Mouse (Mus musculus) midbrain, embryonic 14.5 days (tissue): ENCODE data around the gene Usp5. TPM values are rescaled to one million over a fixed set of nuclear protein-coding genes. Genes with fewer than 3 reads are reported as not detected.
A peak's percentile ranks its signal among the peaks of the same experiment; 100 is the strongest.
"Not testable (repeated sequence)": the region's sequence is repeated elsewhere in the genome, so short reads cannot be mapped to it uniquely, and the experiment has no call there.

Experiments
- ATAC-seq: fragments of 200-750 bp; cut with Nextera tagmentation; 2 replicates; pipeline ENCODE4 v1.8.0; 2017; ENCODE audit warnings: moderate number of reproducible peaks, moderate library complexity; ENCODE audit not compliant: low FRiP score, low TSS enrichment
- DNase-seq: peaks from one replicate; pipeline ENCODE4 v3.0.0-alpha.2; 2015
- H3K27ac ChIP-seq: fragments of 300-500 bp; sonication (generic); replicated peaks from 2 replicates; pipeline ENCODE4 v1.5.1; 2014; ENCODE audit warnings: mild to moderate bottlenecking, low read depth, low read length, moderate library complexity
- H3K27me3 ChIP-seq: fragments of 300-500 bp; sonication (generic); 2 replicates; pipeline ENCODE4 v1.6.1; 2014; ENCODE audit warnings: low read length, control low read depth, mixed read lengths; ENCODE audit not compliant: control insufficient read depth, insufficient read depth
- H3K36me3 ChIP-seq: fragments of 300-500 bp; sonication (generic); 2 replicates; pipeline ENCODE4 v1.6.1; 2014; ENCODE audit warnings: low read length, control low read depth; ENCODE audit not compliant: control insufficient read depth, insufficient read depth
- H3K4me1 ChIP-seq: fragments of 300-500 bp; sonication (generic); 2 replicates; pipeline ENCODE4 v1.6.1; 2014; ENCODE audit warnings: mild to moderate bottlenecking, antibody characterized with exemption, low read length, control low read depth; ENCODE audit not compliant: control insufficient read depth, insufficient read depth
- H3K4me2 ChIP-seq: fragments of 300-500 bp; sonication (generic); 2 replicates; pipeline ENCODE4 v1.6.1; 2014; ENCODE audit warnings: mild to moderate bottlenecking, low read length, moderate library complexity
- H3K4me3 ChIP-seq: fragments of 300-500 bp; sonication (generic); replicated peaks from 2 replicates; pipeline ENCODE4 v1.5.1; 2014; ENCODE audit warnings: low read depth, low read length
- H3K9ac ChIP-seq: fragments of 300-500 bp; sonication (generic); replicated peaks from 2 replicates; pipeline ENCODE4 v1.6.1; 2014; ENCODE audit warnings: mild to moderate bottlenecking, low read length, moderate library complexity
- H3K9me3 ChIP-seq: fragments of 300-500 bp; sonication (generic); 2 replicates; pipeline ENCODE4 v1.6.1; 2016; ENCODE audit warnings: low read length, control low read depth, mixed read lengths; ENCODE audit not compliant: control insufficient read depth
- WGBS: fragments of 180-500 bp; shearing (Covaris S2); extraction: QIAGEN DNeasy Blood & Tissue Kit; methylation state at CpG from one replicate; pipeline ENCODE4 v1.1.7; 2014; 5-methylcytosine and 5-hydroxymethylcytosine counted together
- polyA plus RNA-seq: library from polyadenylated mRNA; unstranded; fragments of >200 nt; fragmentation: Nextera tagmentation; extraction: Ambion mirVana; gene quantifications from 2 replicates; pipeline ENCODE4 v1.2.1, GENCODE M21; 2014

The Usp5 gene
- polyA plus RNA-seq, 1 experiment from 2014 or later = 184 TPM

DNA sequence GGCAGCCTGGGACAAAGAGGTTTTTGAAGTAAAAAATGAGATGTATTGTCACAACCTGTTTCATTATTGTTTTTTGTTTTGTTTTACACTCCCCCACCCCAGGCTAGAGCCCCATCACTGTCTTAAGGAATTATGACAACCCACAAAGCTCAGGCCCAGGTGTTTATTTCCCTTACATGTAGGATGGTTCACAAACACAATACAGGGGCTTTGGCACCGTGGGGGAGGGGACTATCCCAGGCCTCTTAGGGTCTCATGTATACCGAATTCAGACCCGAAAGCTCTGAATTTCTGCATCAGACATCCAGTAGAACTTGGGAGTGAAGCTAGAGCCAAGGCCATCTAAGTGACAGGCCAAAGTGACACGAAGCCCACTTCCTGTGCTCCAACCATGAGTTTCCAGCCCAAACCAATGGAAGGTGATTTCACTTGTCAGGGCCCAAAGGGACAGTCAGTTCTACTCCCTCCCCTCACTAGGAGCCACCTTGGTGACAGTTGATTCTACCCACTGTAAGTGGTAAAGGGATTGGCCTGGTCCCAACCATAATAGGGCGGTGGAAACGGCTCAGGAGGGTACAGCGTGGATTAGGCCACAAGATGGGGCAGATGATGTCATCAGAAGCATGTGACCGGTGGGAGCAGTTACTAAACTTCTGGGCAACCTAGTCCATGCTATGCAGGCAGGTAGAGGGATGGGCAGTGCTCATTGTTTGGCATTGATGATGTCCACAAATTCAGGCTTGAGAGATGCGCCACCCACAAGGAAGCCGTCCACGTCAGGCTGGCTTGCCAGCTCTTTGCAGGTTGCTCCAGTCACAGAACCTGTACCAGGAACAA, 18.5 kb downstream of the Usp5 start:
- H3K27me3 ChIP-seq, H3K9ac ChIP-seq, H3K9me3 ChIP-seq, H3K4me2 ChIP-seq, H3K27ac ChIP-seq, H3K4me3 ChIP-seq, DNase-seq, ATAC-seq: not testable (repeated sequence)
- Histone ChIP-seq H3K4me1 (peaks cover 48% of the 10 kb centered on the region), H3K36me3 (peaks cover 23% of the 10 kb centered on the region)
- 88% methylated on average over 11 of the region's 11 CpGs for WGBS

GRCm38 (mm10) chr6:124809775-124810538, 19.3 kb downstream of the Usp5 start:
- Histone ChIP-seq H3K4me1 (peaks cover 53% of the 10 kb centered on the region), H3K27me3 (no peaks in the 10 kb centered on the region), H3K27ac (peak overlapping the region; percentile 77; the same call in 1 of the 2 replicates), H3K4me2 (peak overlapping the region; percentile 92), H3K9ac (peak overlapping the region; percentile 55), H3K36me3 (peaks cover 15% of the 10 kb centered on the region), H3K4me3 (peak overlapping the region; percentile 44), H3K9me3 (no peaks in the 10 kb centered on the region)
- DNase-seq = no peak
- WGBS = 46% methylated on average over 14 of the region's 14 CpGs
- ATAC-seq = no peak

DNA sequence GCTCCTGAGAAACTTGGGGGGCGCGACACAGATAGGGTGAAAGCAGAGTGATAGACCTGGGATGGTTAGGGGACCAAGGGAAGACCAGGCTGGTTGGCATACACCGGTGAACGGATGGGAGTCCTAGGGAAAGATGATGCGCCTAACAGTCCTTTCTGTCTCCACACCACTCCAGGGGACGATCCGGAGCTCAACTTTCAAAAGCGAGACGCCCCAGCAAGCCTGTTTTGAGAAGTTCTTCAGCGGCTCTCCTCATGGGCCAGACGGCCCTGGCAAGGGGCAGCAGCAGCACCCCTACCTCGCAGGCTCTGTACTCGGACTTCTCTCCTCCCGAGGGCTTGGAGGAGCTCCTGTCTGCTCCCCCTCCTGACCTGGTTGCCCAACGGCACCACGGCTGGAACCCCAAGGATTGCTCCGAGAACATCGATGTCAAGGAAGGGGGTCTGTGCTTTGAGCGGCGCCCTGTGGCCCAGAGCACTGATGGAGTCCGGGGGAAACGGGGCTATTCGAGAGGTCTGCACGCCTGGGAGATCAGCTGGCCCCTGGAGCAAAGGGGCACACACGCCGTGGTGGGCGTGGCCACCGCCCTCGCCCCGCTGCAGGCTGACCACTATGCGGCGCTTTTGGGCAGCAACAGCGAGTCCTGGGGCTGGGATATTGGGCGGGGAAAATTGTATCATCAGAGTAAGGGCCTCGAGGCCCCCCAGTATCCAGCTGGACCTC, 20.1 kb downstream of the Usp5 start:
- H3K9me3 ChIP-seq = no peaks in the 10 kb centered on the region
- WGBS = under 1% methylated on average over 35 of the region's 35 CpGs
- peak overlapping the region; percentile 77 for H3K27ac ChIP-seq
- peak overlapping the region; percentile 55 for H3K9ac ChIP-seq
- DNase-seq = peak; percentile 84
- peak overlapping the region; percentile 92 for H3K4me2 ChIP-seq
- peaks cover 47% of the 10 kb centered on the region for H3K4me1 ChIP-seq
- H3K4me3 ChIP-seq = peak overlapping the region; percentile 44
- H3K36me3 ChIP-seq = peaks cover 13% of the 10 kb centered on the region
- no peaks in the 10 kb centered on the region for H3K27me3 ChIP-seq
- peak; percentile 14; the same call in 1 of the 2 replicates for ATAC-seq

DNA sequence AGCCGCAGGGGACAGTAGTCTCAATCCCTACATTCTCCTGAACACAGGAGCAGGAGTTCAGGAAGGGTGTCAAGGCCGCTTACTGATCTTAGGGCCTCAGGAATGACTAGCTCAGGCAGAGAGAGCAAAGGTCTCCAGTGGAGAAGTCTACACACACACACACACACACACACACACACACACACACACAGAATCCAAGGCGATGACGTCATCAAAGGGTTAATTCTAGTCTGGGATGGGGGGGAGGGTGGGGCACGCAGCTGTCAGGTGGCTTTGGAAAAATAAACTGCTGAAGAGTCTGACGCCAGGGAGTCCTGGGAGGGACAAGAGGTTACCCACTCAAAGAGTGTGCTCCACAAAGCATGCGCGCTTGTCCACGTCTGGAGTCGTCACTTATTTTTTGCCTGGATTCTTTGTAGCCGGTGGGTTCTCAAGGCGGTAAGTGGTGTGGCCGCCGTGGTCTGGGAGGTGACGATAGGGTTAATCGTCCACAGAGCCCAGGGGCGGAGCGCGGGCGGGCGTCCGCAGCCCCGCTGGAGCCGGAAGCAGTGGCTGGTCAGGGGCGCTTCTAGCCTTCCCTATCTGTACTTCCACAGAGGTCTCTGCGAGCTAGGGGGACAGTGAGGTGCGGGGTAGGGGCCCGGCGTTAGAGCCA, 20.8 kb downstream of the Usp5 start, which contains the start of gene Spsb2:
Spsb2 (plus strand) TSS at position 304 of the 655 bp plus-strand sequence.
- H3K9me3 ChIP-seq = no peaks in the 10 kb centered on the region
- H3K4me3 ChIP-seq = peak within 1 kb of the TSS; percentile 44
- peaks cover 45% of the 10 kb centered on the region for H3K4me1 ChIP-seq
- H3K4me2 ChIP-seq = peak within 1 kb of the TSS; percentile 92
- H3K27ac ChIP-seq = peak within 1 kb of the TSS; percentile 77
- 4% methylated on average over 29 of the region's 29 CpGs for WGBS
- H3K27me3 ChIP-seq = no peaks in the 10 kb centered on the region
- peak within 1 kb of the TSS; percentile 55 for H3K9ac ChIP-seq
- DNase-seq (peak; percentile 79), ATAC-seq (peak; percentile 31; the same call in 1 of the 2 replicates)
- peaks cover 13% of the 10 kb centered on the region for H3K36me3 ChIP-seq

DNA sequence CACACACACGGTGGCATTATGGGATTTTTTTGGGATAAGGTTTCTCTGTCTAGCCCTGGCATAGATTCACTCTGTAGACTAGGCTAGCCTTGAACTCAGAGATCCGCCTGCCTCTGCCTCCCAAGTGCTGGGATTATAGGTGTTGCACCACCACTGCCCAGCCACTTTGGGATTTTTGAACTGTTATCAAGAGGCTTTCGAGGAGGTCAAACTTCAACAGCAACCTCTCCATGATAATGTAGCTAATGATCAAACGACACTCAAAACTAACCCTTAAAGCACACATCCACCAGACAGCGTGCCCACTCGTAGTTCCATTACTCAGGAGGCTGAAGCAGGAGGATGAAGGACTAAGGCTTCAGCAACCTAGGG, 21.3 kb downstream of the Usp5 start:
- Histone ChIP-seq H3K27me3 (no peaks in the 10 kb centered on the region), H3K9ac (no peak overlapping the region), H3K4me2 (peak overlapping the region; percentile 92), H3K4me3 (no peak overlapping the region), H3K27ac (0 out of 2 replicates have a peak overlapping the region, but pooled peaks have one; percentile 32), H3K4me1 (peaks cover 40% of the 10 kb centered on the region), H3K36me3 (peaks cover 13% of the 10 kb centered on the region), H3K9me3 (no peaks in the 10 kb centered on the region)
- 89% methylated on average over 6 of the region's 6 CpGs for WGBS
- no peak for DNase-seq
- no peak for ATAC-seq

- WGBS = 90% methylated on average over 4 of the region's 4 CpGs
- DNase-seq (no peak), ATAC-seq (no peak)
These were observed 21.9 kb downstream of the Usp5 start for GRCm38 (mm10) chr6:124807366-124807765.

GRCm38 (mm10) chr6:124806446-124807140, 22.7 kb downstream of the Usp5 start:
- Histone ChIP-seq H3K4me1 (peaks cover 30% of the 10 kb centered on the region), H3K27me3 (no peaks in the 10 kb centered on the region), H3K4me2 (peak overlapping the region; percentile 73), H3K36me3 (peaks cover 7% of the 10 kb centered on the region), H3K9me3 (no peaks in the 10 kb centered on the region), H3K9ac (no peak overlapping the region; the same call in 1 of the 2 replicates), H3K4me3 (no peak overlapping the region), H3K27ac (peak overlapping the region; percentile 77)
- ATAC-seq = no peak
- 76% methylated on average over 7 of the region's 7 CpGs for WGBS
- no peak for DNase-seq

More at GRCm38 (mm10) chr6:124807366-124807765, 21.9 kb downstream of the Usp5 start:
- H3K4me3 ChIP-seq = no peak overlapping the region
- H3K36me3 ChIP-seq = peaks cover 13% of the 10 kb centered on the region
- no peaks in the 10 kb centered on the region for H3K9me3 ChIP-seq
- no peak overlapping the region for H3K4me2 ChIP-seq
- peaks cover 34% of the 10 kb centered on the region for H3K4me1 ChIP-seq
- H3K27me3 ChIP-seq = no peaks in the 10 kb centered on the region
- H3K9ac ChIP-seq = no peak overlapping the region
- H3K27ac ChIP-seq = no peak overlapping the region
